Mouse (Mus musculus): ENCODE data around the gene Gm16506.
"Not testable (repeated sequence)": the region's sequence is repeated elsewhere in the genome, so short reads cannot be mapped to it uniquely, and the experiment has no call there.

Gm16506 gene

GRCm38 (mm10) chr14:43727385-43727784 is at the start of gene Gm16506:
Gm16506 (minus strand) TSS chr14:43727485.
- in situ Hi-C loops (cut with MboI, MseI), result not testable (repeated sequence)

DNA sequence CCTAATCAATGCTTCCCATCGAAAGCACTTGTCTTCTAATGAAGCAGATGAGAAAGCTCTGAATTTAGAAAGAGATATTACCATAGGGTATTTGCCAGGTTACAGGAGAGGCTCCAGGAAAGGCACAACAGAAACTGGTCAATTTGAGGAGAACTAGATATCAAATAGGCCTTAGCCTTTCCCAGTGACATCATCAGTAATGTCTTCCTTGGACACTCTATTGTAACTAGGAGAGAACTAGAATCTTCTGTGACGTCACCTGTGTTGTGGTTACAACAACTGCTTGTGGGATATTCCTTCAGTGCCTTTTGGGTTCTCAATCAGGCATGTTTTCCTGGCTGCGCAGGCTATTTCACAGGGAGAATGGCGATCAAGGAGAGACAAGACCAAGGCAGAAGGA is 20.3 kb upstream of the Gm16506 start, which contains the start of gene Gm6526:
Gm6526 (plus strand) TSS at position 301 of the 400 bp plus-strand sequence.
- in situ Hi-C loops (cut with MboI, MseI), result not testable (repeated sequence)

- in situ Hi-C loops (cut with MboI, MseI), result loop anchor here (25.0 kb wide), 2 partner anchors 1085 to 1435 kb away; partner anchors contain the start of gene Gm17026
These were observed 29.7 kb downstream of the Gm16506 start, which contains the start of gene Gm7324 for GRCm38 (mm10) chr14:43697621-43698020. Gm7324 (plus strand) TSS chr14:43697828.

DNA sequence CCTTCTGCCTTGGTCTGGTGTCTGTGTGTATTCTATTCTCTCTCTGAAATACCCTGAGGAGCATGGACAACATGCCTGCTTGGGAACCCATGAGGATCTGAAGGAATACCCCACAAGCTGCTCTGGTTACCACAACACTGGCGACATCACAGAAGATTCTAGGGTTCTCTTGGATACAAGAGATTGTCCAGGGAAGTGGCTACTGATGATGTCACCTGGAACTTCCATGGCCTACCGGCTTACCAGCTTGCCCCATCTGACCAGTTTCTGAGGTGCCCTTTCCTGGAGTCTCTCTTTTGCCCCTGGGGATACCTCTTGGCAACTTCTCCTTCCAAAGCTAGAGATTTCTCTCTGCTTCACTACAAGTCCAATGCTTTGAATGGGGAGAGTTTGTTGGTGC is 50.2 kb downstream of the Gm16506 start, which contains the start of gene Gm8165:
Gm8165 (minus strand) TSS at position 101 of the 400 bp plus-strand sequence.
- in situ Hi-C loops (cut with MboI, MseI), result loop anchor here (25.0 kb wide), 2 partner anchors 1065 to 1415 kb away; partner anchors contain the start of gene Gm17026

Data from T-helper 1 cell (primary cell).